Mouse (Mus musculus) cerebellum, adult 11 months (tissue): ENCODE measurements around the gene Nfam1.

Source experiments
- DNase-seq: peaks from one replicate; pipeline ENCODE4 v3.0.0; 2022

Nfam1 gene

DNA sequence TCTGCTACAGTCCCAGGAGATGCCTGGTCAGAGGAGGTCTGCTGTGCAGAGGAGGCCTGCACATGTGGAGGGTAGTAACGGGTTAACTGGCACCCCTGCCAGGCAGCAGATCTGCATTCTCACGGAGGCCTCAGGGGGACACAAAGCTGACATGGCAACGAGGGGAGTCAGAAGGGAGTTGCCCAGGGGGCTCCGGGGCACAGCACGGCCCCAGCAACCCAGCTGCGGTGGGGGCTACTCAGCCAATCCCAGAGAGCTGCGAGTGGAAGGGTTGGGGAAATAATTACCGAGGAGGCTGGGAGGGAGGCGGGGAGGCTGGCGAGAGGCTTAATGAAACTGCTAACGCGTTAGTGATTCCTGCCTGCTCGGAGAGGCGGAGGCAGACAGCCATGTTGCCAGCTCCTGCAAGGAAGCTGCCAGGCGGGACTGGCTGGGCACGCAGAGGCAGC lies 74.8 kb downstream of the Nfam1 start:
- DNase-seq, result no peak

DNA sequence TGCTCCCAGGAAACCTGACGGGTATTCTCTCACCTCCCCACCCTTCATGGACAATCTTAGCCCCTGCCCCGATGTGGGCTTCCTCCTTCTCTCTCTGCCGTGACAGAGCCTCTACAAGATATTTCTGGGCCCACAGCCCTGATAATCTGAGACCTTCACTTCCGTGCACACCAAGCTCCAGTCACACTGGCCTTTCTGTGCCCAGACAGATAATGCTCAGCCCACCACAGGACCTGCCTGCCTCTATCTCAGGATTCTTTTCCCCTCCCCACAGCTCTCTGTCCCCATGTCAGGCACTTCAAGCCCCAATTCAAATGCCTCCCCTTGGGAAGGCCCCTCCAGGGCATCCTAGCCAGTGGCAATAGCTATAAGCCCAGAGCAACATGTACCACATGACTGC lies 76.4 kb downstream of the Nfam1 start:
- no peak for DNase-seq

DNA sequence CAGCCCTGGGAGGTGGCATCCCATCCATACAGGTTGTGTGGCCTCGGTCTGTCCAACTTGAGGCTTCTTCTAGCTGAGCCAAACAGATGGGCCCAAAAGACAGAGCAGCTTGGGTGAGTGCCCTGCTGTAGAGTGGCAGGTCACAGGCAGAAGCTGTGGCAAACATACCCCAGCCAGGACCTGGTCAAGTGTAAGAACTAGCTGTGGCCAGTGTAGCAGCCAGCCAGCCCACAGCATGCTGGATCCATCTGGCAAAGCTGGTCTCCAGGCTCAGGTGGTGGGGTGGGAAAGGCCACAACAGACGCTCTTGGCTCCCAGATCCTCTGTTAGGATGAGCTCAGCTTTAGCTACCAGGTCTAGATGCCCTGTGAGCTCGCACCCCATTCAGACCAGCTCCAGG lies 76.8 kb downstream of the Nfam1 start:
- no peak for DNase-seq

DNA sequence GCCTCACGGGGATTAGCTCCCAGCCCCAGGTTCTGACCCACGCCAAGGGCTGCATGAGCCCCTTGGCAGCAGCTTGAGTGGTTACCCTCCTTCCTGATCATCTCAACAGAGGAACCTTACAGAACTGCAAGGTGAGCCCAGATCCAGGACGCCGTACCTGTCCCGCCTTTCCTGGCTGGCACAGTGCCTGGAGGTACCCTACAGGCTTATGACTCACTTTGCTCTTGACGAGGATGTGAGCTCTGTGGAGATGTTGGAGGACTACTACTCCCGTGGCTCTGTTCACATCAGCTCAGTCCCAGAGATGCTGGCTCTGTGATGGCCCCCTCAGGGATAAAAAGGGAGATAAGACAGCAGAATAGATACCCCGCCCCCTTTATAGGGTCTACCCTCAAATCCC lies 77.8 kb downstream of the Nfam1 start:
- DNase-seq, result no peak

DNA sequence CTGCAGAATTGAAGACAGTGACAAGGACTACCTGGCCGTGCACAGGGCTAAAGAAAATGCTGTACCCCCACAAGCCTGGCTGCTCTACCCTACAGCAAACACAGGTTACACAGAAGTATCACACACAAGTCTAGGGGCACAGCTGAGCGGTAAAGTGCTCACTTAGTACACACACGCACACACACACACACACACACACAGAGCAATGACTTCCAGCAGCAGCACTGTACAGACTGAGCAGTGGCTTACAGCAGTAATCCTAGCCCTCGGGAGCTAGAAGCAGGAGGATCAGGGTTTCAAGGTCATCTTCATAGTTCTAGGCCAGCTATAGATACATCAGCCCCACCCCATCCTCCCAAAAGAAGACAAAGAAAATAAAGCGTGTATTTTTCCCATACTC lies 79.1 kb downstream of the Nfam1 start:
- DNase-seq, result no peak

DNA sequence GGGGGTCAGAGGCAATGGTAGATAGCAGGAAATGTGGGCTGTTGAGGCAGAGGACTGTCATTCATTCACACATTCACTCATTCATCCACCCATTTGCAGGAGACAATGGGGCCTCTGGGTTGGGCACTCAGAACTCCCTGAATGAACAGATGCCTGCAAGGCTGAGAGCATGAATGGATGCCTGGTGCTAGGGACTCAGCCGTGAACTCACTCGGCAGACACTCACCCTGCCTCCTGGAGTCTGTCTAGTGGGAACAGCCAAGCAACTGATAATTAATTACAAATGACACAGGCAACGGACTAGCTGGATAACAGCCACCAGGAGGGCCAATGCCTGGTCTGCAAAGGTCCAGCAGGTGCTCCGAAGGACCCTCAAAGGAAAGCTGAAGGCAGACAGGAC lies 80.0 kb downstream of the Nfam1 start:
- no peak for DNase-seq

DNA sequence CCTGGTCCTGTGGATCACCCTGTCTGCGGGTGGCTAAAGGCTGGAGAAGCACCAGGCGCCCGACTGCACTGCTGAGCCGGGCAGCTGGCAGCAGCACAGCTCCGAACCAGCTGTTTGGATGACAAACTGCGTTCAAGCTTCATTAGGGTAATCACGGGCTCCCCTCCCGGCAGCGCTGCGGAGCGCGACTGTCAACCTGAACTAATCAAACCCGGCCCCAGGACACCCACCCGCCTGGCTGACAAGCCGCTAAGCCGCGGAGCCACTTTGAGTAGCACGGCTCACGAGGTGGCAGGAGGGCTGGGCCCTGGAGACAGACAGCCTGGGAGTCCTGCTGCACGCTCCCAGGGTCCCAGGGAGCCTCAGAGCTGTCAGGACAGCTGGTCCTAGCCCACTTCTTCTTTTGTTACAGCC lies 80.8 kb downstream of the Nfam1 start:
- DNase-seq, result no peak

DNA sequence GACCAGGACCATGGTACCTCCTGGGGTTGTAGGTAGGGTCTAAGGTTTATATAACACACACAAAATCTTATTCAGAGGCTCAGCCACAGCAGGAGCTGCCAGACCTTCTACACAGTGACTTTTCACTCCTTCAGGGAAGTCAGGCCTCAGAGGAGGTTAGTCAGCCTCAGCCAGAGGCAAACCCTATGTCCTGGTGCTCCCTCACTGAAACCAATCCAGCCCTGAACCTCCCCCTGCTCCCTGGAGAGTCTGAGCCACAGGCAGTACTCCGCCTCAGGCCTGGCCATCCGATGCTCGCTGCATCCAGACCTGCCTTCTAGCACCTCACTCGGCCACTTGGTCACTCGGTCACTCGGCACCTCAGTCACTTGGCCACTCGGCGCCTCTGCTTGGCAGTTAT lies 82.9 kb downstream of the Nfam1 start:
- DNase-seq, result no peak

DNA sequence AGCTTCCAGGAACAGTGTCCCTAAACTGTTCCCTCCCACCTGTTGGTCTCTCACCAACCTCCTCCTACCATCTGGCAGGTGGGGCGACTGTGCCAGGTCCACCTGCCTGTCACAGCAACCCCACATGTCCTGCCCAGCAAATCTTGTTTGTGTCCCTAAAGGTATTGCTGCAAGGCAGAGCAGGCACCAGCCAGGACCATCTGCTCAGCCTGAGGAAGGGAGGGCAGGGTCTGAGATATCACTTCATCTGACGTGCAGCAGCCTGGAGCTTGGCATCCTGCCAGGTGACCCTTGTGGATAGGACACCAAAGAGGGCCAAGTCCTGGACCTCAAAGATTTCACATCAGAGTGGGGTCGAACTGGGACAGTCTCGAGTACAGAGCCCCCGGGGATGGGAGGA lies 85.7 kb downstream of the Nfam1 start:
- DNase-seq, result peak; percentile 66

DNA sequence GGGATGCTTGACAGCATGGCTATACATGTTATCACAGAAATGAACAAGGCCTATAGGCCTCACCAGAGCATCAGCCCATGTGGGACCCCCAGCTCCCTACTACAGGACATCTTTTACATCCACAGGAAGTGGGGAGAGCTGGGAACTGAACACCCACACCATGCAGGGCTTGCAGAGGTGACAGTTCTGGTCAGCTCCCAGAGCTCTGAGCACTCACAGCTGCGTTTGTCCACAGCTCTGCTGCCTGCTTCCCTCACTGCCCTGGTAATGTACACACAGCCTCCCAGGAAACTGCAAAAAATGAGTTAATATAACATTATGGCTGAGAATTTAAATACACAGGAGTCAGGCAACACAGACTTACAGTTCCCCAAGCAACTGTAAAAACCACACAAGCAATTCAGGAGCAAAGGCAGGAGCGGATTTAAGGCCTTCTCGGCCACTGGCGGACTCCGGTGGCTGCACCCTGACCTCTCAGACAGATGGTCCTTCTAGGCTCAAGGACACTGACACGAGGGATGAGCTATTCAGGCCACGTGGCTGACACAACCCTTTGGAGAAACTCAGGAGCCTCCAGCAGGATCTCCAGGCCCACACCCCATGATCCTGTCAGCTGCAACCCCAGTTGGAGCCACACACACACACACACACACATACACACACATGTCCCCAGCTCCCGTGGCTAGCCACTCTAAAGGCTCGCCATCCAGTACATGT lies 88.5 kb downstream of the Nfam1 start:
- DNase-seq, result no peak
